Mouse (Mus musculus) E14TG2a.4 (cell line): ENCODE results near the gene Actrt2.

Source experiments
- CTCF ChIP-seq: conservative IDR thresholded peaks from 2 replicates; pipeline ENCODE4 v1.5.1; 2014; ENCODE audit warnings: low read length
- NANOG ChIP-seq: IDR thresholded peaks from 2 replicates; pipeline ENCODE4 v1.6.1; 2014; ENCODE audit warnings: borderline replicate concordance, low read length, mixed read lengths
- POU5F1 ChIP-seq: IDR thresholded peaks from 2 replicates; pipeline ENCODE4 v1.6.1; 2014; ENCODE audit warnings: low read length, borderline replicate concordance

- TF ChIP-seq CTCF (no peak), NANOG (no peak), POU5F1 (no peak)
Measured at GRCm38 (mm10) chr4:154703426-154704070, 35.9 kb upstream of the Actrt2 start.
